Mouse (Mus musculus) heart, postnatal 0 days (tissue): ENCODE data around the gene Arhgap45.

Experiments used
- CTCF ChIP-seq: IDR thresholded peaks from 2 replicates; pipeline ENCODE4 v1.5.1; 2016; ENCODE audit warnings: antibody characterized with exemption, control low read depth, low read depth
- EP300 ChIP-seq: IDR thresholded peaks from 2 replicates; pipeline ENCODE4 v1.6.1; 2016; ENCODE audit warnings: antibody characterized with exemption, low read depth

- TF ChIP-seq CTCF = no peak
- no peak for TF ChIP-seq EP300
These were observed 61.9 kb downstream of the Arhgap45 start for GRCm38 (mm10) chr10:80078366-80078765.
